Mouse (Mus musculus): ENCODE data around the gene Chac1.

DNA sequence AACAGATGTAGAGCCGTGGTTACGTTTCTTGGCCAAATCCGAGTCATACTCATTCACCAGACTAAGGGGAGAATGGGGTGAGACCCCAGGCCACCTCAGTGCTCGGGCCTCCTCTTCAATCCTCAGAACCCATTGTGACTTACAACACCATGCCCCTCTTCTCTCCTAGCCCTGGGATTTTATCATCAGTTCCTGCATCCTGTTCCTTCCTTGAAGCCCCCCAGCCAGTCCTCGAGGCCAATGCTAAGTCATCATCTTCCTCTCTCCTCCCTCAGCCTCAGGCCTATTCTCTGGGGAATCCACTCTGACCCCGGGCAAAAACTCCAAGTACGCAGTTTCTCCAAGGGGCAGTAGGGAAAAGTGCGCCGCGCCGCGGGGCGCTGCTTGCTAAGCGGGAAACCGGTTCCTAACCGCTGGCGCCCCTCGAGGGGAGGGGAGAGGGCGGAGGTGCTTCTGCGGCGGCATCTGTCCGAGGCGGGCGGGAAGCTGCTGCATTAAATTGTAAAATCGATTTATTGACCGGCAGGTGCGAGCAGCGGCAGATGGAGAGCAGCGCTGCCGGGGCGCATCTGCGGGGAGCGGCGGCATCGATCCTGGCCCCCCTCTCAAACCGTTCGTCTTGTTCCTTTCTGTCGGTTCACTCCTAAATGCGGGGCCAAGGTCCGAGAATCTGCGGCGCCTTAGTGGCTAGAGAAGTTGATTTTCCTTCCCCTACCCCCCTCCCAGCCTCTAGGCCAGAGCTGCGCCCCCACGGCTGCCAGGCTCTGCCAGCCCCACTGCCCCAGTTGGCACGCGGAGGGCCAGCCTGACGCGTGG lies 29.1 kb upstream of the Chac1 start:
- TF ChIP-seq EP300 (IDR thresholded peaks at IDR 0.05): no peak
- no peak for TF ChIP-seq CTCF (IDR thresholded peaks at IDR 0.05)
